Mouse (Mus musculus) spleen, adult 12 weeks (tissue): Measurements from ENCODE around the gene Gbe1.

Source experiments
- DNase-seq: peaks from one replicate; pipeline ENCODE4 v3.0.0; 2022; ENCODE audit warnings: low spot score

Gene Gbe1

GRCm38 (mm10) chr16:70313886-70314577 is at the start of gene Gbe1:
TSS of gene Gbe1 (plus strand) at chr16:70313949.
- peak; percentile 71 for DNase-seq

DNA sequence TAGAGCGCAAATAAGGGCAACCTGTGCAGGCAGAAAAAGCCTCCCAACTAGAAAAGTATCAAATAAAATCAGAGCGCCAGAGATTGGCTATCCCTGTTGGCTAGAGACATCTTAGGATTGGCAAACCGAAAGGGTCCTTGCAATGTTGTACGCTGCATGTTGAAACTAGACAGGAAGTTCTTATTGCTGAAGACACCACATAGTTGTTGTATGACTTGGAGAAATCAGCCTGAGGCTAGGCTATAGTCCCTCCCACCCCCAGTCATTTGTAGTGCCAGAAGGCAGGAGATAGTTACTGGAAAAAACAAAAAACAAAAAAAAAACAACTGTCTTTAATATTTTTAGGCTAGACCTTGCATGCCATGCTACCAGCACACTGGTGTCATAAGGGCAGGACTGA is 3.1 kb upstream of the Gbe1 start:
- no peak for DNase-seq

GRCm38 (mm10) chr16:70313496-70313885 is 258 bp upstream of the Gbe1 start:
- DNase-seq: no peak

DNA sequence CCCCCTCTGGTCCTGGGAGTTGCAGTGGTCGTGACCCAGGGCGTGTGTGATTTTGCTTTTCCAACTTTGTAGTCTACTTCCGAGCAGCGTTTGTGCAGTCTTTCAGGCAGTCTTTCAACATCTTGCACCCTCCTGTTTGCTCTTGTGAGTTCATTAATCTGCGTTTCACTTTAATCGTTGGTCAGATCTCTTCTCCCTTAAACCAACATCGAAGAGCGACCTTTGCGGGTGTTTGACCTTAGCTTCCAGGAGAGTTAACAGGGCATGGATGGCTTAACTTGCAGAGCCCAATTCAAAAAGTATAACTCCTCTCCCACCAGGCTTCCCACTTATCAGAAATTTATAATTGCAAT is 805 bp downstream of the Gbe1 start:
- DNase-seq: no peak

DNA sequence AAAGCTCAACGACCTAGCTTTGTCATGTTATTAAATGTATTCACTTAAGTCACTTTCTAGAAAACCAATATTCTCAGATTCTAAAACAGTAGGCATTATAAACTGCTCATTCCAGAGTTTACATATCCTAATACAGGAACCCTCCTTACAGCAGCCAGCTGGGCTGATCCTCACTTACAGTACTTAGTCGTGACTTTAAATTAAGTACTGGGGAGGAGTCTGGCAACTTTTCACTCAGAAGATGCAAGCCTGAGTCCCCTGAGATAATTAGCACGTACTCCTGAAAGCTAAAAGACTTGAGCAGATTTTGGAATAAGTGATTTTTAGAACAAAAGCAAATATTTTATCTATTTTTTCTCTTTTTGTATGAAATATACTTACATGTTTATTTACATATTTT is 1.5 kb downstream of the Gbe1 start:
- no peak for DNase-seq

- no peak for DNase-seq
These were observed 2.2 kb downstream of the Gbe1 start for GRCm38 (mm10) chr16:70315862-70316390.

DNA sequence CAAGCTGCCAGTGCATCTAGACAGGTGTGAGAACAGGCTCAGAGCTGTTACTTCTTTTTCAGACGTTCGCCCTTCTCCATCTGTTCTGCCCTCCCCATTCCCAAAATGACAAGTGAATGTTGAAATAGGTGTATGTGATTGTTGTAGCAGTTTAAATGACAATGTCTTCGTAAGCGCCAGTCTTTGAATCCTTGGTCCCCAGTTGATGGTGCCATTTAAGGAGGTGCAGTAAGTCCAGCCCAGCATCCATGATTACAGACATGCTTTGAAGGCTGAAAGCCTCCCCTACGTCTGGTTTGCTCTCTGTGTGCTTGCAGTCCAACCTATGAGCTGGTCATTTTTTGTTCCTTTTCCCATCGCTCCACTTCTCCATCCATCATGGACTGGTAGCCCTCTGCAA is 5.6 kb downstream of the Gbe1 start:
- no peak for DNase-seq

GRCm38 (mm10) chr16:70320612-70321280 is 7.0 kb downstream of the Gbe1 start:
- no peak for DNase-seq

GRCm38 (mm10) chr16:70326339-70326948 is 12.7 kb downstream of the Gbe1 start:
- DNase-seq: peak; percentile 7

- DNase-seq: no peak
These were observed 14.8 kb downstream of the Gbe1 start for GRCm38 (mm10) chr16:70328566-70328965.

GRCm38 (mm10) chr16:70329036-70329435 is 15.3 kb downstream of the Gbe1 start:
- DNase-seq: no peak

DNA sequence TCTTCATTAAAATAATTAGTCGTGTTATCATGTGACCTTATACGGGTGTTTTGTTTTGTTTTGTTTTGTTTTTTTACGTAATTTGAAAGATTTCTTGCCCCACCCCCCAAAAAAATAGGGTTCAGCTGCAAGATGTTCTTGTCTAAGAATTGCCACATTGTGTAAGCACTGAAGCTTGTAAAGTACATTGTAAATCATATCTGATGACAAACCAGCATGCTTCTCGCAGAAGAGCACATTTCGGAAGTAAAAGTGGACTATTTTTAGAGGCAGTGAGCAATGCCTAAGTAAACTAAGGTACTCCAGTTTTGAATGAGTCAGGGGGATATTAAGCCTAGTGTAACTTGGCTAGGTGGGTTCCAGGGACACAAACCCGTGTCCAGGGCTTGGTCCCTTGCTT is 15.7 kb downstream of the Gbe1 start:
- DNase-seq: no peak

DNA sequence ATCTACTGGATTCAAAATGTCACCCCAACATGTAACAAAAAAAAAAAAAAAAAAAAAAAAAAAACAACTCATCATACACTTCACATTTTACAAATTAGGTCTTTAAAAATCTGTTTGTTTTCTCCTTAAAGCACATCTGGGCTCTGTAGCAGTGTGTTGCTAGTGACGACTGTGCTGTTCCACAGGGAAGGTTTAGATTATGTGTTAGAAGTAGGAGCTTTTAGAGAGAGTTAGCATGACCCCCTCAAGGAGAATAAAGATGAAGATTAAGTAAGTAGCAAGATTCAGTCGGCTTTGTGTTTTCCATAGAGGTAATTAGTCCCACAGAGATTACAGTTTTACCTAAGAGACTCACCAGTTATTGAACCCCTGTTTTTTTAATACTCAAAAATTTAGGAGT is 16.3 kb downstream of the Gbe1 start:
- no peak for DNase-seq

GRCm38 (mm10) chr16:70330626-70331275 is 17.0 kb downstream of the Gbe1 start:
- no peak for DNase-seq

- DNase-seq: no peak
These were observed 21.1 kb downstream of the Gbe1 start for GRCm38 (mm10) chr16:70334812-70335211.

DNA sequence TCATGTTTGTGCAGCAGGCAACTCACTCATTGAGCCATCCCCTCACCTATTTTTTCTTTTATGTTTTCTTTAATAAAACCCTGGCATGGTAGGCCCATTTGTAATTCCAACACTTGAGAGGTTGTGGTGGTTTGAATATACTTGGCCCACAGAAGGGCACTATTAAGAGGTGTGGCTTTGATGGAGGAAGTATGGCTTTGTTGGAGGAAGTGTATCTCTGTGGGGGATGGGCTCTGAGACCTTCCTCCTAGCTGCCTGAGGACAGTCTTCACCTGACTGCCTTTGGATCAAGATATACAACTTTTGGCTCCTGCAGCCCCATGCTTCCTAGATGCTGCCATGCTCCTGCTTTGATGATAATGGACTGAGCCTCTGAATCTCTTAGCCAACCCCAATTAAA is 21.7 kb downstream of the Gbe1 start:
- DNase-seq: no peak

DNA sequence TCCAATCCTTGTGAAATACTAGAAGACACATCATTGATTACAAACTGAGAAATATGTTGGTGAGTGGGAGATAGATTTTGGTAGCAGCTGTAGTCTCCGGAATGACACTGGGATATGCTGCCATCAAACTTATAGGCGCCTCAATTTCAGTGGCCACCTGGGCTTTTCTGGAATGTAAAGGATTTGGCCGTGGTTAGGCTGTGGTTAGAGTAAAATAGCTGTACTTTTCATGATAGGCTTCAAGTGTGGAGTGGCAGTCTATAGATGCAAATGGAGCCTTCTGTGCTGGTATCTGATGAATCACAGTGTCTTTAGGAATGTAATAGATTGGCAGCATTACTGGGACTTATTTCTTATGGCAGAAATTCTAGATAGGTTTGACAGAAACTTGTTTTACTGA is 23.9 kb downstream of the Gbe1 start:
- no peak for DNase-seq

GRCm38 (mm10) chr16:70344496-70344895 is 30.7 kb downstream of the Gbe1 start:
- DNase-seq: no peak

DNA sequence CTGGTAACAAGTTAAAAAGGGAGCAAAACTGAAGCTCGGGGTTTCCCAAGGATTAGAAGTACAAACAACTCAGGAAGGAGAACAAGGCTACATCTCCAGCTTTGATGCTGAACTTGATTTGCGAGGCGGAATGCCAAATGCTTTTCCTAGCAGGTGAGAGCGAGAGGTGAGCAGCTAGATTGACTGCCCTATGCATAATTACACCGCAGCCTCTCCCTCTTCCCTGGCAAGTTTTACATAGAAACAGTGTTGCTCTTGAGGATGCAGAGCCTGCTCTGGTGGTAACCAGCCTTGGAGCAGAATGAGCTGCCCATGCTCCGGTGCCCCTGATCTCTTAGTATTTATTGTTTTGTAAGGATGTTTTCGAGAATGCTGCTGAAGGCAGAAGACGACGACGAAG is 31.9 kb downstream of the Gbe1 start:
- DNase-seq: no peak

- DNase-seq: no peak
These were observed 36.3 kb downstream of the Gbe1 start for GRCm38 (mm10) chr16:70350011-70350410.

DNA sequence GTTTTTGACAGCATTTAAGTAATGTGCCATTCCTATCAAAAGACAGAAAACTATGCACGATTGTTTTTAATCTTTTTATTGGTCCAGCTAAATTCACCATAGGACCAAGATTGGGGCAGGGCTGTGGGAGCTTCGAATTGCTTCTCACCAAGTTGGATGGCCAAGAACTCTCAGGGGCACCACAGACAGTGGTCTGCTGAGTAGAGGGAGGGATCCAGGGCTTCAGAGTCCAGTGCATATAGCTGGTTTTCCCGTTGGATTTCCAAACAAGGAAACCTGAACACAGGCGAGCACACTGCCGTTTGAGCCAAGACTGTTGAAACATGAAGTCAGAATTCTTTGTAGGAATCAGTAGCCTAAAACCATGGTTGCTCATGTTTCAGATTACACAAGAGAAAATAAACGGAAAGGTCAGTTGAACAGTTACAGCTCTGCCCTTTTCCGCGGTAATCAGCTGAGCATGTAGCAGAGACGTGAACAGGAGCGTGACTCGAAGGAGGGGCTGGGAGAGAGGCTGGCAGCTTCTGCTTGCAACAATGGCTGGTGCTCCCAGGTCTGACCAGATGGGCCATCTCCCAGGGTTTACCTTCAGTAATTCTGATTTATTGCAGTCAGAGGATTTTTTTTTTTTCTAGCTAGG is 38.0 kb downstream of the Gbe1 start:
- no peak for DNase-seq

DNA sequence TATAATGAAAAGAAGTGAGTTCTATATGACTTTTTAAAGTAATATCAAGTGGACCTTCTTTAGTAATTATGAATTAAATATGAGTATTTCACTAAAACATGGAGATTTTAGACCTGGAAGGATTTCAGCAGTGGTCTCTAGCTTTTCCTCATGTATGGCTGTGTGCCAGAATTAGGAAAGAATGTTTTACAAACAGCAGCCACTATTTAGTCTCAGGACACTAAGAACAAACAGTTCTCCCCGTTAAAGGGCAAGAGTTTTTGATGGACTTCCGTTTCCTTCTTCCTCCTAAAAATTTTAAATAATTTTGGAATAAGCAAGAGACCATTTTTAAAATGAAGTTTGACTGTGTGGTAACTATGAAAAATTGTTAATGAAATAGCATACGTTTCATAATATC is 38.8 kb downstream of the Gbe1 start:
- DNase-seq: no peak
